Mouse (Mus musculus): ENCODE data around the gene Rcc1.

DNA sequence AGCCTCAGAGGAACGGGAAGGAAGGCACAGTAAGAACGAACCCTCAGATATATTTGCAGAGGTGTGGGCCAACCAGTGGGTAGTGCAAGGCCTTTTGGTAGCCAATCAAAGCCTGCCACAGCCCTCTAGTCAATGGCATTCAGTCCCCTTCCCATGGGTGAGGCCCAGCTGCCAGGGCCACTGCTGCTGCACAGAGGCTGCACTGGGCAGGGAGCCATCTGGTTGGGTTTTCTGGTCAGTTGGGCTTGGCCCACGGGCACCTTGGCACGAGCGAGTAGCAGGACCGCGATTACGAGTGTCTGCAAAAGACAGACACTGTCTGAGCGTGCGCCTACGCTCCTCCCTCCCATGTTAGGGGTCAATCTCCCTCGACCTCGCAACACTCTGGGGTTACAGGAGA, 14.5 kb downstream of the Rcc1 start:
- no peak for TF ChIP-seq POLR2A (IDR thresholded peaks at IDR 0.05; ENCODE audit: control insufficient read depth, extremely low read depth, insufficient read depth, low read length, poor library complexity)
- TF ChIP-seq CTCF (IDR thresholded peaks at IDR 0.05; ENCODE audit: borderline replicate concordance, control insufficient read depth, extremely low read depth, insufficient read depth, low read length, poor library complexity): no peak
